Mouse (Mus musculus): ENCODE measurements at regions not wholly inside any gene's neighbourhood (a gene's known extent, or its start where the extent isn't known, plus 50 kb on each side); places are given as distances from the start of the nearest gene placed in this dataset.

DNA sequence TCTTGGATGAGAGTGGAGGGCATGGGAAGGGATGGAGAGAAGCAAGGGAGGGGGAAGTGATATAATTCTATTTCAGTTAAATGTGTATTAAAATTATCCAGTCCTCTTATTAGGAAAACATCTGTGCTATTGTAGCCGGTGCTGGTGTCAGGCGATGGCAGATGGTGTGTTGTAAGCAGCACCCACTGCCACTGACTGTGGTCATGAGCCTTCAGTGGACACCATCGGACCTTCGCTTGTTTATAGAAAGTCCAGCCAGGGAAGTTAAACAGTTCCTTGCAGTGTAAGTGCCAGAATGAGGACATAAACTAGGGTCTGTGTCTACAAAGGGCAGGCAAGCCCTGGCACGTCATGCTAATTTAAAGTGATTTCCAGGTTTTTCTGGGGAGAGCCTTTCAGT lies 80.7 kb upstream of the Fat4 start:
- no peak for TF ChIP-seq CTCF (IDR thresholded peaks at IDR 0.05; ENCODE audit: low read depth)
- TF ChIP-seq EP300 (IDR thresholded peaks at IDR 0.05; ENCODE audit: low read depth): no peak
